Mouse (Mus musculus): Measurements from ENCODE around the gene Spns1.

Spns1 gene

DNA sequence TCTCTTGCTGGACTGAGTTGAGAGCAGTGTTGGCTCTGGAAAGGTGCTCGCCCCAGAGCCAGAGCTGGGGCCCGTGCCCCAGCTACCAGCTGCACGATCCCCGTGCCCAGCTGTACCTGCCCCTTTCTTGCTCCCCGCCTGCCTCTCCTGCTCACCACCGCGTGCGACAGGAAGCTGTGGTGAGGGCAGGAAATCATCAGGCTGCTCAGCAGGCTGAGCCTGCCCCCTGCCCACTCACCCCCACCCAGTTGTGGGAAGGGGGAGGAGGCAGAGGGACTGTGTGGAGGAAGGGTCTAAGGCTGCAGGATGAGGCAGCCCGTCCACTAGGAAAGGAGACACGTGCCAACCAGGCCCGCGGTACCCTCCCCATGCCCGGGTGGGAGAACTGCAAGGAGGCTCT, 7.9 kb downstream of the Spns1 start, which contains the start of gene Lat:
Gene Lat, minus strand, starts transcription at position 178 of the 400 bp plus-strand sequence.
- no peak for DNase-seq (ENCODE audit: low spot score)

GRCm38 (mm10) chr7:126368367-126368766, 8.9 kb downstream of the Spns1 start:
- no peak for DNase-seq (ENCODE audit: low spot score)

DNA sequence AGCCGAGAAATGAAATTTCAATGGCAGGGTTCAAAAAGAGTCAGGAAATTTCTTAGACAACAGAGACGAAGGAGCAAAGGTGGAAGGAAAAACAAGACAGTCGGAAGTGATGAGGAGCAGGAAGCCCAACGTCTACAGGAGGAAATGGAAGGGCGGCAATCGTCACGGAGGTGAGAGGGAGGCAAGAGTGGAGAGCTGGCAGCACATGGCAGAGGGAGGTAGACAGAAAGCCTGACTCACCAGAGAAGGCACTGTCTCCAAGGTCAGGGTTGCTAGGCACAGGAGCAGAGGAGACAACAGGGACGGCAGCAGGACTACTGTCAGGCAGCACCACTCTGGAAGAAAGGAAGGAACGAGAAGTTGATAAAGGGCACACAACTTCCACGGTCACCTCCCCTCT, 9.6 kb downstream of the Spns1 start:
- DNase-seq (ENCODE audit: low spot score) = no peak

DNA sequence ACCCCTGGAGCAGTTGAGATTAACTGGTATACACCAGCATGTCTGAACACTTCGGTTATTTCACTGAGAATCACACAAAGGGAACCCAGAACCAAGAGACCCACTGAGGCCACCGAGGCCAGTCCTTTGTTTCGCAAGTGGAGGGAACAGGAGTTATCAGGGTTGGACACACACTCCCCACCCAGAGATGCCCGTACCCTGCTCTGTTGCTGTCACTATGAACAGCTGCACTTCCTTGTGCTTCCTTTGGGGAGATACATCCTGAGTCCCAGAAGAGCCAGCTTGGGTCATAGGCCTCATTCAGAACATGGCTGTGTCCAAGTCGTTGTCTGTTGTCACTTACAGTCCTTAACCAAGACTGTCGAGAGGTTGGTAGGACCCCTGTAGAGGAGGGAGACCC, 14.2 kb downstream of the Spns1 start:
- DNase-seq (ENCODE audit: low spot score) = no peak

- peak; percentile 32 for DNase-seq (ENCODE audit: low spot score)
Measured at GRCm38 (mm10) chr7:126359049-126359448, 18.2 kb downstream of the Spns1 start.

DNA sequence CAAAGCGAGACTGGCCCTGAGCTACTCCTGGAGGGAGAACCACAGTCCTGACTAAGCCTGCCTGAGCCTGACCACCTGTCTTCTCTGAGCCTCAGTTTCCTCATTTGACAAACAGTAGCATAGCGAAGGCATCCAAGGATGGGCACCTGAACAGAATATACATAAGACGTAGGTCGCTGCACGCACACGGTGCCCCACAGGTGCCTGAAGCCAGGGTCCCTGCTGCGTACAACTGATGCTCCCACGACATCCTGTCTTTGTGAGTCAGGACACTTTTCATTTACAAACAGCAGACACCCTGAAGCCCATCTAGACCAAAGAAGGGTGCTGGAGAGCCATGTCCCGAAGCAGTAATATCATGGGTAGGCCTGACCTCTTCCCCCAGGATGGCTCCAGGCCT, 18.8 kb downstream of the Spns1 start:
- no peak for DNase-seq (ENCODE audit: low spot score)

DNA sequence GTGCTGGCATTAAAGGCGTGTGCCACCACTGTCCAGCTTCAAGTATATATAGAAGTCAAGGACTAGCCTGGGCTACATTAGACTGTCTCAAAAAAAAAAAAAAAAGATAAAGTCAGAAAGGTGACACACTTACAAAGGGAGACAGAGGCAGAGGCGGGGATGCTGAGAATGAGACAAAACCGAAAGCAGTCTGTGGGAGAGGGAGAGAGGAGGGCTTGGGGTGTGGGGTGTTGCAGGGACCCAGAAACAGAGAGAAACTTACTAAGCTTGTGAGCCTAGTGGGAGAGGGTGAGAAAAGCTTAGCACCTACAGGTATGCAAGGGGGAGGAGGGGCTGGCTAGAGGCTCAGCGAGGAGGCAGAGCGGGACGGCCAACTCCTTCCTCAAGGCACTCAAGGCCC, 19.4 kb downstream of the Spns1 start:
- no peak for DNase-seq (ENCODE audit: low spot score)

DNA sequence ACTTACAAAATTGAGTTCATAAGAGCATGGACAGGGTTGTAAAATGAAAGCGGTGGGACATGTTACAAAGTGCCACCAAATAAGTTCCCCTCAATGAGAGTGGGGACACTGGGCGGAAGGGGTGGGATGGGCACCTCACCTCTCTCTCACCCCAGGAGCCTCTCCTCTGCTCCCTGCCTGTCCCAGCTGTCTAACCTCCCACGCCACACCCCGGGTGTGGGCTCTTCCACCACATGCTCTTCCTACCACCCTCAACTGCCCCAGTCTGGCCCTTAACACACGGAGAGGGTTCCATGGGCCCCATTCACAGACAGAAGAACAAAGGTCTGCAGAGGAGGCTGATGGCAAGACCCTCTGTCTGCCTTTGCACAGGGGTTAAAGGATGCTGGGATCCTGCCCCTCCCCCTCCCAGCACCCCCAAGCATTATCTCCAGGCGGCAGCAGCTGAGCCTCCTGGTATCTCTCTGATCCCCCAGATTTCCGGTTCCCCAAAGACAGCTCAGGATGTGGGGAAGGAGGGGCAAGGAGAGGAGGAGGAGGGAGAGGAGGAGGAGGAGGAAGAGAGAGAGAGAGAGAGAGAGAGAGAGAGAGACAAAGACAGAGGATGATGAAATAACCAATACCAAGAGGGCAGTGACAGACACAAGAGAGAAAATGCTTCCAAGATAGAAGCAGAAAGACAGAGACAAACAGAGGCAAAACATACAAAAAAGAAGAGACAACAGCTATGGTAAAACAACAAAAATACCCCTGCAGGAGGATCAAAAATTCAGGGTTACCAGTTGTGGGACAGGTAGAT, 20.3 kb downstream of the Spns1 start:
- DNase-seq (ENCODE audit: low spot score) = no peak

GRCm38 (mm10) chr7:126355847-126356597, 21.2 kb downstream of the Spns1 start:
- no peak for DNase-seq (ENCODE audit: low spot score)

- DNase-seq (ENCODE audit: low spot score) = no peak
Measured at GRCm38 (mm10) chr7:126354738-126355614, 22.3 kb downstream of the Spns1 start.

- DNase-seq (ENCODE audit: low spot score) = no peak
Measured at GRCm38 (mm10) chr7:126353994-126354365, 23.3 kb downstream of the Spns1 start.

- no peak for DNase-seq (ENCODE audit: low spot score)
Measured at GRCm38 (mm10) chr7:126353251-126353993, 23.8 kb downstream of the Spns1 start.

DNA sequence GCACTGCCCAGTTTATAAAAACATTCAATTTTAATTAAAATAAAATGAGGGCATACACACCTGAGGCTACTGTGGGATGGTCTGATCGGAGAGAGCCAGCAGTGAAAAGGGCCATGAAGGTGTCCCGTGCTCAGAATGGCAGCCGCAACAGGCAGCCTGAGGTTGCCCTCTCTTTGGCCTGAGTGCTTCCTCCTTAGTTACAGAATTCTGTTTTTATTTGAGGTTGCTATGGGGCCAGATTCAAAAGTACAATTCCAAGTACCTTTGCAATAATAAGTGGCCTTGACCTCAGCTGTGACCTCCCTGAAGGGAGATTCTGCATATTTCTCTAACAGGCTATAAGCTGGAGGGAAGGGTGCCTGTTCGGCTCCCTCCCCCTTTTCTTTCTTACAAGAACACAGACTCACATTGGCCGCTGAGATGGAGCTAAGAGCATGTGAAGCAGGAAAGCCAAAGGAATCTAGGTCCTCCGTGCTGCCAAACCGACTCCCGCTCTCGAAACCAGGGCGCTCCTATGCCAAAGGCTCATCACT, 25.8 kb downstream of the Spns1 start:
- DNase-seq (ENCODE audit: low spot score) = no peak

DNA sequence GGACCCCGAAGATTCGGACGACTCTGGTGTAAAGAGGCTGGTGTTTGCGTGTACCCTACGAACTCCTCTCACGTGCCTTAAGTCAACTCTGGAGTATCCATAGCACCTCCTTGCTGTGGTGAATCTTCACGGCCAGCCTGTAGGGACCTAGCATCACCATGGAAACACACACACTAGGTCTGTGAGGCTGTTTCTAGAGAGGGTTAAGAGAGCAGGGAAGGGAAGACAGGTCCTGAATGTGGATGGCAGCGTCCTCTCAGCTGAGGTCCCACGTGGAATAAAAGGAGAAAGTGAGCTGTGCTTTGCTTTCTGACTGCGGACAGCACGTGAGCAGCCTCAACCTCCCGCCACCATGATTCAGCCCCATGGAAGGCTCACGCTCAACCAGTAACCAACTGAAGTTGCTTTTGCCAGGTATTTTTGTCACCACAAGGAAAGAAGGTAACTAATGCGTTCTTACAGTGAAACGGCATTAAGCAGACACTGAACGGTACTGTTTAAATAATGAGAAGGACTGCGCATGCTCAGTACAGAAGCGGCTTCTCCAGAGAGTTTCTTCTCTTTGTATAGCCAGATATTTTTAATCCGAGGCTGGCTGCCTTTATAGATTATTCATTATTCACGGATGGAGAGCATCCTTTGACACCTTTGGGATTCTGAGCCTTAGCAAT, 26.4 kb downstream of the Spns1 start:
- no peak for DNase-seq (ENCODE audit: low spot score)

DNA sequence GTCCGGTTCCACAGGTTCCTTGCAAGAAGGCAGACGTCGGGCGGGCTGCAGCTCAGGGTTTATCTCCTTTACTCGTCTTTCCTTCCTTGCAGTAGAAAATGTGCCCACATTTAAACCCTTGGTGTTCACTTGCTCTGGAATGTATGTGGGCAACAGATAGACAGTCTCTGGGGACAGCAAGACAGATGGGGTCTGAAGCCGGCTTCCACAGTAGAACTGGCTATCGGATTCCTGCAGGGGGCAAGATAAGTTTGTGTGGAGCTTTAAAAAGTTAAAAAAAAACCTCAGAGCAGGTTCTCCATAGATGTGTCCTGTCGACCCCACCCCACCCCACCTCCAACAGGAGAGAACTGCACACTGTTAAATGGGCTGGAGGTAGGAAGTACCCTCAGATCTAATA, 29.0 kb downstream of the Spns1 start:
- DNase-seq (ENCODE audit: low spot score) = no peak

- no peak for DNase-seq (ENCODE audit: low spot score)
Measured at GRCm38 (mm10) chr7:126347098-126347497, 30.2 kb downstream of the Spns1 start.

- DNase-seq (ENCODE audit: low spot score) = no peak
Measured at GRCm38 (mm10) chr7:126345969-126346368, 31.3 kb downstream of the Spns1 start.

DNA sequence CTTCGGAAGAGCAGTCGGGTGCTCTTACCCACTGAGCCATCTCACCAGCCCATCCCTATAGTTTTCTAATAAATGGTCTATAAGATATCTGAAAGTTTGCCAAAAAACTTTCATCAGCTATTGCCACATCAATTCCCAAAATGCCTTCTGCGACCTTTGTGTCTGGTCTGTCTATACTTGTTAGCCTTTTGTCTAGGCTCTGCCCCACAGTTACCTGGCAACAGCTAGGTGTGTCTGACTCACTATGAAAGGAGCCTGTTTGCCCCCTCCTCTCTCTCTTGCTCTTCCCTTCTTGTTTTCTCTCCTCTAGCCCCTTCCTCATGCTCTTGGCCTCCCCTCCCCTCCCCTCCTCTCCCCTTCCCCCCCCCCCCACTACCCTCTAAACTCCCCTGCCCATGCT, 31.7 kb downstream of the Spns1 start:
- DNase-seq (ENCODE audit: low spot score) = no peak

- no peak for DNase-seq (ENCODE audit: low spot score)
Measured at GRCm38 (mm10) chr7:126340896-126341295, 36.4 kb downstream of the Spns1 start.

DNA sequence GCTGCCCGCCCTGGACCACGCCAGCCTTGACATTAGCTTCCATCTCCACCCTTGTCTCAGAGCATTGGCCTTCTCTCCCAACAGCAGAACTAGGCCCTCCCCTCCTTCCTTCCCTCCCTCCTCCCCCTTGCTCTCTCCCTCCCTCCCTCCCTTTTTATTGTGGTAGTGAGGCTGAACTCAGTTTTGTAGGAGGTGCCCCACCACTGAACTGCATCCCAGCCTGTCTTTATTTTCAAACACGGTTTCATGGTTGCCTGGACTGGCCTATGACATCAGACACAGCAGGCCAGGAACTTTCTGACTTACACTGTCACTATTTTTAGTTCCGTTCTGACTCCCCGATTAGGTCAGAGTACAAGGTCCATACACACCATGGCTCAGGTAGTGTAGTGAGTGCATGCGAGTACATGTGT, 37.0 kb downstream of the Spns1 start:
- DNase-seq (ENCODE audit: low spot score) = peak; percentile 30

- no peak for DNase-seq (ENCODE audit: low spot score)
Measured at GRCm38 (mm10) chr7:126339521-126339971, 37.7 kb downstream of the Spns1 start.

Data from yolk sac, embryonic 10.5 days (tissue).